32 mouse cellular contexts compared by ENCODE assay signal in genomic region chr1:180771306-180771705, GRCm38 (mm10). TPM values are rescaled to one million over a fixed set of nuclear protein-coding genes. Genes with fewer than 3 reads are reported as not detected.
DNase-seq lines count a peak whose midpoint lies in the region; ATAC-seq and TF ChIP-seq lines count a peak whose summit lies in the region.
"Had no signal": no experiment of that assay in that cellular context is flagged by ENCODE, and none has a peak within 500 bp of the region (broad histone marks: within the 10 kb centered on the region; RNA-seq: fewer than 3 reads in every experiment).

No protein-coding gene starts in this region.

- TF ChIP-seq CTCF in bone marrow, adult 2 months (IDR thresholded peaks at IDR 0.05; ENCODE audit: control insufficient read depth, insufficient read depth, low read length), result no peak

- H3K27ac ChIP-seq in bone marrow, adult 2 months (ENCODE audit: control insufficient read depth, insufficient read depth, low read depth, low read length, poor library complexity), result peak overlapping the region; percentile 74
- H3K27ac ChIP-seq in midbrain, embryonic 16.5 days (ENCODE audit: low read length), result no peak overlapping the region
- H3K27ac ChIP-seq: embryonic facial prominence, embryonic 13.5 days; forebrain, embryonic 10.5 days; heart, adult 2 months; hindbrain, embryonic 10.5 days; hindbrain, embryonic 15.5 days; kidney, embryonic 15.5 days; layer of hippocampus, adult 2 months; limb, embryonic 13.5 days; liver, embryonic 12.5 days; stomach, postnatal 0 days had no signal

- peak; percentile 22; the same call in 1 of the 2 replicates for ATAC-seq in monocyte, adult 5-6 weeks (replicated peaks; ENCODE audit: insufficient number of reproducible peaks, low FRiP score, low TSS enrichment, poor library complexity, severe bottlenecking)
- no peak for ATAC-seq in midbrain, embryonic 16.5 days
- ATAC-seq: forebrain, embryonic 16.5 days; inflammation-experienced regulatory T-cells, adult 6 months; liver, embryonic 12.5 days; Patski had no signal

- peaks cover 6% of the 10 kb centered on the region for H3K4me1 ChIP-seq in bone marrow, adult 2 months (ENCODE audit: control insufficient read depth, insufficient read depth, low read length)
- H3K4me1 ChIP-seq in midbrain, embryonic 16.5 days (ENCODE audit: control insufficient read depth, insufficient read depth, low read length), result peaks cover 15% of the 10 kb centered on the region

- TF ChIP-seq POLR2A in bone marrow, adult 2 months (IDR thresholded peaks at IDR 0.05; ENCODE audit: borderline replicate concordance, control insufficient read depth, low read depth, low read length), result no peak

- no peak overlapping the region for H3K4me3 ChIP-seq in bone marrow, adult 2 months (replicated peaks; ENCODE audit: control insufficient read depth, low read depth, low read length)
- H3K4me3 ChIP-seq in midbrain, embryonic 16.5 days (ENCODE audit: low read depth, low read length), result no peak overlapping the region
- H3K4me3 ChIP-seq: embryonic facial prominence, embryonic 13.5 days; forebrain, embryonic 10.5 days; heart, adult 2 months; heart, embryonic 12.5 days; hindbrain, embryonic 10.5 days; hindbrain, embryonic 15.5 days; kidney, embryonic 15.5 days; layer of hippocampus, adult 2 months; limb, embryonic 13.5 days; liver, embryonic 12.5 days had no signal

- H3K4me2 ChIP-seq in midbrain, embryonic 16.5 days (ENCODE audit: low read length), result no peak overlapping the region
- H3K4me2 ChIP-seq: embryonic facial prominence, embryonic 13.5 days; heart, embryonic 12.5 days; hindbrain, embryonic 15.5 days; kidney, embryonic 15.5 days; limb, embryonic 13.5 days; liver, embryonic 12.5 days; midbrain, embryonic 11.5 days had no signal

- peak; percentile 44 to 55 for DNase-seq in spleen, adult 18-20 months
- DNase-seq in spleen, adult 12 weeks (ENCODE audit: low spot score), result no peak
- DNase-seq in right cerebral cortex, adult 18-20 months, result no peak
- DNase-seq in cerebellum, adult 9-11 months, result no peak
- DNase-seq: adrenal gland, adult 2 months; adrenal gland, postnatal 36 days; cerebellum, adult 9-10 months; heart, postnatal 10 days; kidney, adult 11 months; kidney, postnatal 36 days; lung, adult 18-20 months; lung, postnatal 10 days; thymus, adult 18-20 months; thymus, postnatal 25 days had no signal

- H3K9me3 ChIP-seq in midbrain, embryonic 16.5 days (replicated peaks; ENCODE audit: control insufficient read depth, low read length, poor library complexity, severe bottlenecking), result no peaks in the 10 kb centered on the region
- H3K9me3 ChIP-seq: hindbrain, embryonic 15.5 days; kidney, embryonic 15.5 days had no signal

- WGBS in bone marrow, adult 2 months, result 24% methylated on average over 5 of the region's 5 CpGs
- WGBS in midbrain, embryonic 16.5 days, result 88% methylated on average over 5 of the region's 5 CpGs

- H3K36me3 ChIP-seq in midbrain, embryonic 16.5 days (ENCODE audit: control insufficient read depth, insufficient read depth, low read length), result no peaks in the 10 kb centered on the region
- H3K36me3 ChIP-seq: embryonic facial prominence, embryonic 13.5 days; forebrain, embryonic 10.5 days; heart, embryonic 12.5 days; hindbrain, embryonic 10.5 days; hindbrain, embryonic 15.5 days; kidney, embryonic 15.5 days; limb, embryonic 13.5 days; liver, embryonic 12.5 days had no signal

- H3K27me3 ChIP-seq in midbrain, embryonic 16.5 days (ENCODE audit: control insufficient read depth, insufficient read depth, low read depth, low read length), result no peaks in the 10 kb centered on the region
- H3K27me3 ChIP-seq: embryonic facial prominence, embryonic 13.5 days; heart, embryonic 12.5 days; hindbrain, embryonic 15.5 days; kidney, embryonic 15.5 days; limb, embryonic 13.5 days; Patski had no signal

- no peak overlapping the region for H3K9ac ChIP-seq in midbrain, embryonic 16.5 days (ENCODE audit: low read depth, low read length)
- H3K9ac ChIP-seq: embryonic facial prominence, embryonic 13.5 days; heart, embryonic 12.5 days; hindbrain, embryonic 15.5 days; kidney, embryonic 15.5 days; limb, embryonic 13.5 days; liver, embryonic 12.5 days had no signal

RNA-seq across cellular contexts. Expression of gene H3f3a, which starts 42.4 kb away (rescaled TPM):
- polyA plus RNA-seq in bone marrow, adult 2 months (2011; ENCODE audit: insufficient read depth, insufficient read length, low replicate concordance, missing spikeins), result 682 and 801 TPM in 2 replicates
- 1,440 to 2,544 TPM (median 2,182 TPM) in 3 replicates for total RNA-seq in monocyte, adult 5-6 weeks (2017)
- polyA plus RNA-seq in midbrain, embryonic 16.5 days (2015; fragmentation: Nextera tagmentation; extraction: Ambion mirVana), result 2,888 and 3,200 TPM in 2 replicates

RNA-seq across cellular contexts. Expression of gene Acbd3, which starts 45.5 kb away (rescaled TPM):
- polyA plus RNA-seq in bone marrow, adult 2 months (2011; ENCODE audit: insufficient read depth, insufficient read length, low replicate concordance, missing spikeins), result 11.7 and 16.1 TPM in 2 replicates
- total RNA-seq in monocyte, adult 5-6 weeks (2017), result 77.8 to 90.1 TPM (median 79.8 TPM) in 3 replicates
- polyA plus RNA-seq in midbrain, embryonic 16.5 days (2015; fragmentation: Nextera tagmentation; extraction: Ambion mirVana), result 22.4 and 23.9 TPM in 2 replicates

Comparison
In these comparisons a context has a peak if more than half of its experiments do, and no peak if none do; other contexts are left out.
1. DNase-seq: peak in spleen, adult 18-20 months (2 of 2); none in spleen, adult 12 weeks (single experiment), right cerebral cortex, adult 18-20 months (single experiment) and cerebellum, adult 9-11 months (single experiment).